Mouse (Mus musculus) layer of hippocampus, adult 11-12 months (tissue): ENCODE measurements around the gene Gm17387.
"Not testable (repeated sequence)": the region's sequence is repeated elsewhere in the genome, so short reads cannot be mapped to it uniquely, and the experiment has no call there.

Experiments used
- DNase-seq: peaks from one replicate; pipeline ENCODE4 v3.0.0; 2022; ENCODE audit warnings: low spot score

Gene Gm17387

DNA sequence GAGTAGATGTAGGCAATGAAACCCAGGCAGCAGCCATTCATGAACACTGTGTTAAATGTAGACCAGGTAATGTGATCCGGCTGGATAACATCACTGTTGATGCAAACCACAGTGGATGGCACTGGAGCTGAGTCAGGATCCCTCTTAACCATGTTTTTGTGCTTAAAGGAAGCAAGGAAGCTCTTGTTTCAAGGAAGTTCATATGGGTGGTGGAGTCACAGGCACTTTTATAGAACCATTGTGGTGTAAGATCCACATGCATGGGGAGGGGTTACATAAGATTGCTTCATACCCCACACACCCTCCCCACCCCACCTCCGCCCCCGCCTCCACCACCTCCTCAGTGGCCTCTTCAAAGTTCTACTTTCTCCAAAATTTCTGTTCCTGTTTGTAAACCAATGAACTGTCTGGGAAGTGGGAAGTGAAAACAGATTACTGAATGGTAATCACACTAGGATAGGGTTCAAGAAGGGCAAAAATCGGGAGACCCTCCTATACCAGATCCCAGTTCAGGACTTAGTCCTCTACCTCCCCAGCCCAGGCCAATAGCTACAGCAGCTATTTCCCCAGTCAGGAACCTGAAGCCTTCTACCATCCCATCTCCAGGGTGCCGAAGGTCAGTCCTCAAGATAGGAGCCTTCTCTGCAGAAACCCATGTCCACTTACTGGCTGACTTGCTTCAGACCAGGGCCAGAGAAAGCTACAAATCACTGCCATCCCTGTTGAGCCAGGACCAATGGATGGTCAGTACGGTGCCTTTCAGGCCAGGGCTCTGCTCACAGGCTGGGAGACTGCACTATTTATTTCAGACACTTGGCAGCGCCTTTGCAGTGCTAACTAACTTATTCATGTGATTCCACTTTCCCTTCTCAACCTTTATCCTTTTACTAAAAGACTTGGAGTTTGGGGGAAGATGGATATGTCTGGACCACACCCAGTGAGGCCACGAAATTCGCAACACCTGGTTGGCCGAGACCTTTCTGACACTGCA, 11.9 kb upstream of the Gm17387 start:
- no peak for DNase-seq

DNA sequence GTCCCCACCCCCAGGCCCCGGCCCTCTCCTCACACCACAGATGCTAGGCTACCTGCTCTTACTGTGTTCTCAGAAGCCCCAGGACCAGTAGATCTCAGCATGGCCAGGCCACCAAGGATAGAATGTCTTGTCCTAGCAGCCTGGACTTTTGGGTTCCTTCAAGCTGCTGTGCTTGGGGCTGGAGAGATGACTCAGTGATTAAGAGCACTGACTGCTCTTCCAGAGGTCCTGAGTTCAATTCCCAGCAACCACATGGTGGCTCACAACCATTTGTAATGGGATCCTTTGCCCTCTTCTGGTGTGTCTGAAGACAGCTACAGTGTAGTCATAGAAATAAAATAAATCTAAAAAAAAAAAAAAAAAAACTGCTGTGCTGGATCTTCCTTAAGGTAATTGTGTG, 11.1 kb upstream of the Gm17387 start, which contains the start of gene Ifitm6:
Gene Ifitm6 (minus strand): TSS at position 101 of the 400 bp plus-strand sequence.
- DNase-seq = not testable (repeated sequence)

GRCm38 (mm10) chr7:141019028-141019427, 9.9 kb upstream of the Gm17387 start:
- DNase-seq = no peak

GRCm38 (mm10) chr7:141021489-141022449, 7.2 kb upstream of the Gm17387 start:
- no peak for DNase-seq

- no peak for DNase-seq
Observed at GRCm38 (mm10) chr7:141024865-141025838, 3.8 kb upstream of the Gm17387 start.

- DNase-seq = no peak
Observed at GRCm38 (mm10) chr7:141026097-141026739, 2.7 kb upstream of the Gm17387 start.

DNA sequence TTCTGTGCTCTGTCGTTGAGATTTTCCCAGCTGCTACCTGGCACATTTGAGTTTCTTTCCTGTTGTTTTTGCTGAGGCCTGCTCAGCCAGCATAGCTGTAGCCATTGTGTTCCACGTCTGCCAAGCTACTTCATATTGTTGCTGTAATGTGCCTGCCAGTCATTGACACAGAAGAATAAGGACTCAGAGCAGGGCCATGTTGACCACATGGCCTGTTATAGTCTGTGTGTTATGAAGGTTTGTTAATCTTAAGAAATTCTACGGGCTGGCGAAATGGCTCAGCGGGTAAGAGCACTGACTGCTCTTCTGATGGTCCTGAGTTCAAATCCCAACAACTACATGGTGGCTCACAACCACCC, 2.2 kb upstream of the Gm17387 start:
- no peak for DNase-seq

- DNase-seq = no peak
Observed at GRCm38 (mm10) chr7:141030390-141030789, 1.5 kb downstream of the Gm17387 start.

- DNase-seq = no peak
Observed at GRCm38 (mm10) chr7:141032458-141033167, 3.7 kb downstream of the Gm17387 start.

DNA sequence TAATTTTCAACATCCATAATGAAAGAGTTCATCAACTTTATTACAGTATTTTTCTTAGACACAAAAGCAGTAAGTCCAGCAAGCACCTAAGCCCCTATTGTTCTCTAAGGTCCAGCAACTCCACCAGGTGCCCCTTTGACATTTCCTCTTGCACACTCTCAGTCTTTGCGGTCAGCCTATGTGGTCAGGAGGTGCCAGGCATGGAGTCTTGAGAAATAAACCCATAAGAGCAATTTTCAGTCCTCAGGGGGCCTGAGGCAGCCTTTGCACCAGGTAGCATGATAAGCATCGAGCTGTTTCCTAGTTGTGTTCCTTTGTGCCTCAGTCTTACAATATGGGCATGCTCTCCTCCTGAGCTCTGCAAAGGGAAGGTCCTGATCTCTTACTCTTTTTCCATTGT, 7.7 kb downstream of the Gm17387 start:
- DNase-seq = not testable (repeated sequence)

GRCm38 (mm10) chr7:141038090-141039032, 9.4 kb downstream of the Gm17387 start:
- DNase-seq = no peak

DNA sequence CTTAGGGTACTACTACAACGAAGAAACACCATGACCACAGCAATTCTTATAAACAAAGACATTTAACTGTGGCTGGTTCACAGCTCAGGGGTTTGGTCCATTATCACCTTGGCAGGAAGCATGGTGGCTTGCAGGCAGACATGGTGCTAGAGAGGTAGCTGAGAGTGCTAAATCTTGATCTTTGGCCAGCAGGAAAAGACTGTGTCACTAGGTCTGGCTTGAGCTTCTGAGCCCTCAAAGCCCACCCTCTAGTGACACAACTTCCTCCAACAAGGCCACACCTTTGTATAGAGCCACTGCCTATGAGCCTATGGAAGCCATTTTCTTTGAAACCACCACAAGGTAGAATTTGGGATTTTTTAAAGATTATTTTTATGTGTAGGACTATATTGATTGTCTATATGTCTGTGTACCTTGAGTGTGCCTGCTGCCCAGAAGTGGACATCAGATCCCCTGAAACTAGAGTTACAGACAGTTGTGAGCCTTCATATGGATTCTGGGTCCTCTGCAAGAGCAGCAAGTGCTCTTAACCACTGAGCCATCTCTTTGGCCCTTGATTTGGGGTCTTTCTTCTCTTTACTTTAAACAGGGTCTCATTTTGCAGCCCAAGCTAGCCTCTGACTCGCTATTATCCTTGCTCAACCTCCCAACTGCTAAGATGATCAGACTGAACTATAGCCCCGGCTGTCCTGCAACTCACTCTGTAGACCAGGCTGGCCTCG, 10.6 kb downstream of the Gm17387 start:
- no peak for DNase-seq

GRCm38 (mm10) chr7:141040867-141041606, 12.1 kb downstream of the Gm17387 start:
- DNase-seq = no peak

- DNase-seq = peak; percentile 34
Observed at GRCm38 (mm10) chr7:141041661-141042060, 12.7 kb downstream of the Gm17387 start.

DNA sequence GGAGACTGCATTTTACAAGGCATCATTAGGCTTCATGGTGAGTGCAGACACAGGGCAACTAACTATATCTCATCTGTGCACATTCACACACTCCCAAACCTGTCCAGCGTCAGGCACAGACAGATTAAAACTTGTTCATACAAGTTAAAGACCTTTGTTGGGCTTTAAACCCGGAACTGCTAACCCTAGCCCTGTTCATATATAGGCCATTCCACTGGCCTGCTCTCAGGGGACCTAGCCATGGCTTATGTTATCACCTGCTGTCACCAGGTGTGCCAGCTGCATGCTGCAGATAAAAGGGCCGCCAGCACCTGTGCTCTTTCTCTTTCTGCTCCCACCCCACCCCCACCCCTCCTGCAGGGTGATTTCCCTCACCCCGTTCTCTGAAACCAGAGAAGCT, 13.6 kb downstream of the Gm17387 start:
- DNase-seq = no peak

- no peak for DNase-seq
Observed at GRCm38 (mm10) chr7:141046931-141047580, 18.1 kb downstream of the Gm17387 start.
